Mouse (Mus musculus): Measurements from ENCODE around the gene Ip6k3. TPM values are rescaled to one million over a fixed set of nuclear protein-coding genes. Genes with fewer than 3 reads are reported as not detected.
A peak's percentile ranks its signal among the peaks of the same experiment; 100 is the strongest.

The Ip6k3 gene
- total and polyA plus RNA-seq, 3 experiments = 0.05 TPM; not detected in 2

GRCm38 (mm10) chr17:27203358-27204074, 35.9 kb upstream of the Ip6k3 start:
- peak; percentile 57 for DNase-seq (ENCODE audit: low spot score)
- no peak for ATAC-seq (ENCODE audit: extremely low read depth, insufficient number of reproducible peaks, low FRiP score, poor library complexity, severe bottlenecking)
- no peak for TF ChIP-seq POLR2AphosphoS5 (IDR thresholded peaks at IDR 0.05; ENCODE audit: insufficient replicate concordance, low read depth, low read length)
- H3K27me3 ChIP-seq (ENCODE audit: insufficient read depth, low read length) = peaks cover 11% of the 10 kb centered on the region
- peaks cover 43% of the 10 kb centered on the region for H3K4me1 ChIP-seq (ENCODE audit: insufficient read depth, low read depth, low read length)
- H3K9me3 ChIP-seq (replicated peaks) = no peaks in the 10 kb centered on the region
- H3K36me3 ChIP-seq (replicated peaks) = peaks cover 40% of the 10 kb centered on the region
- peak overlapping the region; percentile 89 for H3K4me3 ChIP-seq (ENCODE audit: low read depth, low read length)

DNA sequence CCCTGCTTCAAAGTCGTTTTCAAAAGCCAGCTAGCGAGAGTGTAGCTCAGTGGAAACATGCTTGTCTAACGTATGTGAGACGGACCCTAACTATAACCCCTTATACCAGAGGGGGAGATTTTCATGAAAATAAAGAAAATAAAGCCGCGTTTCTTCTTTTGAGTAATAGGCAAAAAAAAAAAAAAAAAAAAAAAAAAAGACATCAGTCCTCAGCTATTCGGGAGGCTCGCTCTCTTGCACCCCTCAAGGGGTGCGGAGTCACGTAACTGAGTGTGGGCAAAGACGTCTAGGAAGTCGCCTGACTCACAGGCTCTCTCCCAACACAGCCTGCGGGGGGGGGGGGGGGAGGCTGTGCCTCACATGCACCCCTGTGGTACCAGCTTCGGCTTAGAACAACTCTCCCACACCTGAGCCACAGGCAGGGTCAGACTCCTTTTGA, 35.3 kb upstream of the Ip6k3 start:
- peaks cover 43% of the 10 kb centered on the region for H3K4me1 ChIP-seq (ENCODE audit: insufficient read depth, low read depth, low read length)
- DNase-seq (ENCODE audit: low spot score) (peak; percentile 76), ATAC-seq (ENCODE audit: extremely low read depth, insufficient number of reproducible peaks, low FRiP score, poor library complexity, severe bottlenecking) (peak; percentile 30; the same call in 1 of the 2 replicates)
- H3K4me3 ChIP-seq (ENCODE audit: low read depth, low read length) = peak overlapping the region; percentile 89
- peaks cover 45% of the 10 kb centered on the region for H3K36me3 ChIP-seq (replicated peaks)
- TF ChIP-seq GATA1 (IDR thresholded peaks at IDR 0.05; ENCODE audit: borderline replicate concordance, low read length) = no peak
- no peak for TF ChIP-seq POLR2AphosphoS5 (IDR thresholded peaks at IDR 0.05; ENCODE audit: insufficient replicate concordance, low read depth, low read length)
- no peak for TF ChIP-seq CTCF (IDR thresholded peaks at IDR 0.05; ENCODE audit: low read depth, low read length)
- TF ChIP-seq GATA2 (IDR thresholded peaks at IDR 0.05; ENCODE audit: borderline replicate concordance, low read depth, low read length) = no peak
- no peak for TF ChIP-seq TAL1 (conservative IDR thresholded peaks at IDR 0.05; ENCODE audit: low read depth, low read length)
- no peaks in the 10 kb centered on the region for H3K9me3 ChIP-seq (replicated peaks)
- H3K27me3 ChIP-seq (ENCODE audit: insufficient read depth, low read length) = peaks cover 7% of the 10 kb centered on the region

DNA sequence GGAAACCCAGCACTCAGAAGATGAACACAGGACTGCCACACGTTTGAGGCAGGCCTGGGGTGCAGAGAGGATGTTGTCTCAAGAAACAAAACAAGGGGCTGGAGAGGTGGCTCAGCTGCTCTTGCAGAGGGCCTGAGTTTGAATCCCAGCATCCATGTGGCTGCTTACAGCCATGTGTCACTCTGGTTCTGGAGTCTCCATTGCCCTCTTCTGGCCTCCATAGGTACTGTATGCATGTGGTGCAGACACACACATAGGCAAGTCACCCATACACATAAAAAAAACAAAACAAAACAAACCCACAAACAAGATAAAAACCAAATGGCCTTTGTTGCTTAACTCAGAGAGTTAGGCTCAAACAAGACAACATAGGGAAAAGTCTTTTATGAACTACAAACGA, 34.4 kb upstream of the Ip6k3 start:
- H3K4me3 ChIP-seq (ENCODE audit: low read depth, low read length) = no peak overlapping the region
- H3K9me3 ChIP-seq (replicated peaks) = no peaks in the 10 kb centered on the region
- DNase-seq (ENCODE audit: low spot score) = no peak
- TF ChIP-seq GATA2 (IDR thresholded peaks at IDR 0.05; ENCODE audit: borderline replicate concordance, low read depth, low read length) (no peak), GATA1 (IDR thresholded peaks at IDR 0.05; ENCODE audit: borderline replicate concordance, low read length) (no peak), CTCF (IDR thresholded peaks at IDR 0.05; ENCODE audit: low read depth, low read length) (peak; percentile 27; the same call in 1 of the 2 replicates)
- H3K27me3 ChIP-seq (ENCODE audit: insufficient read depth, low read length) = no peaks in the 10 kb centered on the region
- peaks cover 49% of the 10 kb centered on the region for H3K4me1 ChIP-seq (ENCODE audit: insufficient read depth, low read depth, low read length)
- no peak for ATAC-seq (ENCODE audit: extremely low read depth, insufficient number of reproducible peaks, low FRiP score, poor library complexity, severe bottlenecking)
- H3K36me3 ChIP-seq (replicated peaks) = peaks cover 55% of the 10 kb centered on the region

- Histone ChIP-seq H3K9me3 (replicated peaks) (no peaks in the 10 kb centered on the region), H3K4me1 (ENCODE audit: insufficient read depth, low read depth, low read length) (peaks cover 55% of the 10 kb centered on the region), H3K27me3 (ENCODE audit: insufficient read depth, low read length) (no peaks in the 10 kb centered on the region), H3K4me3 (ENCODE audit: low read depth, low read length) (no peak overlapping the region), H3K36me3 (replicated peaks) (peaks cover 66% of the 10 kb centered on the region)
- no peak for DNase-seq (ENCODE audit: low spot score)
- ATAC-seq (ENCODE audit: extremely low read depth, insufficient number of reproducible peaks, low FRiP score, poor library complexity, severe bottlenecking) = no peak
- TF ChIP-seq CTCF (IDR thresholded peaks at IDR 0.05; ENCODE audit: low read depth, low read length) = no peak
- no peak for TF ChIP-seq TAL1 (conservative IDR thresholded peaks at IDR 0.05; ENCODE audit: low read depth, low read length)
- TF ChIP-seq GATA2 (IDR thresholded peaks at IDR 0.05; ENCODE audit: borderline replicate concordance, low read depth, low read length) = no peak
- no peak for TF ChIP-seq GATA1 (IDR thresholded peaks at IDR 0.05; ENCODE audit: borderline replicate concordance, low read length)
- no peak for TF ChIP-seq POLR2AphosphoS5 (IDR thresholded peaks at IDR 0.05; ENCODE audit: insufficient replicate concordance, low read depth, low read length)
Measured at GRCm38 (mm10) chr17:27200801-27201200, 33.2 kb upstream of the Ip6k3 start.

GRCm38 (mm10) chr17:27199864-27200263, 32.3 kb upstream of the Ip6k3 start:
- Histone ChIP-seq H3K4me3 (ENCODE audit: low read depth, low read length) (no peak overlapping the region), H3K36me3 (replicated peaks) (peaks cover 76% of the 10 kb centered on the region), H3K9me3 (replicated peaks) (no peaks in the 10 kb centered on the region), H3K27me3 (ENCODE audit: insufficient read depth, low read length) (no peaks in the 10 kb centered on the region), H3K4me1 (ENCODE audit: insufficient read depth, low read depth, low read length) (peaks cover 62% of the 10 kb centered on the region)
- no peak for ATAC-seq (ENCODE audit: extremely low read depth, insufficient number of reproducible peaks, low FRiP score, poor library complexity, severe bottlenecking)
- no peak for DNase-seq (ENCODE audit: low spot score)
- TF ChIP-seq CTCF (IDR thresholded peaks at IDR 0.05; ENCODE audit: low read depth, low read length) = no peak
- TF ChIP-seq TAL1 (conservative IDR thresholded peaks at IDR 0.05; ENCODE audit: low read depth, low read length) = no peak
- TF ChIP-seq POLR2AphosphoS5 (IDR thresholded peaks at IDR 0.05; ENCODE audit: insufficient replicate concordance, low read depth, low read length) = no peak
- no peak for TF ChIP-seq GATA1 (IDR thresholded peaks at IDR 0.05; ENCODE audit: borderline replicate concordance, low read length)
- TF ChIP-seq GATA2 (IDR thresholded peaks at IDR 0.05; ENCODE audit: borderline replicate concordance, low read depth, low read length) = no peak

GRCm38 (mm10) chr17:27199205-27199604, 31.6 kb upstream of the Ip6k3 start:
- Histone ChIP-seq H3K27me3 (ENCODE audit: insufficient read depth, low read length) (no peaks in the 10 kb centered on the region), H3K9me3 (replicated peaks) (no peaks in the 10 kb centered on the region), H3K4me3 (ENCODE audit: low read depth, low read length) (no peak overlapping the region), H3K4me1 (ENCODE audit: insufficient read depth, low read depth, low read length) (peaks cover 58% of the 10 kb centered on the region), H3K36me3 (replicated peaks) (peaks cover 82% of the 10 kb centered on the region)
- no peak for ATAC-seq (ENCODE audit: extremely low read depth, insufficient number of reproducible peaks, low FRiP score, poor library complexity, severe bottlenecking)
- DNase-seq (ENCODE audit: low spot score) = no peak
- TF ChIP-seq POLR2AphosphoS5 (IDR thresholded peaks at IDR 0.05; ENCODE audit: insufficient replicate concordance, low read depth, low read length) (no peak), TAL1 (conservative IDR thresholded peaks at IDR 0.05; ENCODE audit: low read depth, low read length) (no peak)
